20 mouse cellular contexts compared by ENCODE assay signal in the genomic region with DNA sequence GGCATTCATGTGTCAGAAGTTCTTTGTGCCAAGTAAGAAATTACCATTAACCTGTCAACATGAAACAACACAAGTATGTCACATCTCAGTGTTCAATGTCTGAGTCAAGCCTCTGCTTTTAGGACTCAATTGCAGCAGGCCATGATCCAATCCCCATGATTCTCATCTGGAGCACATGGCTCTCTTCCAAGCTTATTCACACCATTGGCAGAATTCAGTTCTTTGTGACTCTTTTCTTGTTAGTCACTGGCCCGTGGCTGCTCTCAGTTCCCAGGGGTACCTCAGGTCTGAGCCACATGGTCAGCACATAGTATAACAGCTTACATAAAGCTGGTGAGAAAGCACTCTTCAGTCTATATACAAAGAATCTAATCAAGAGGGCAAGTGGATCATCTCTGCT.
"Had no signal": no experiment of that assay in that cellular context is flagged by ENCODE, and none has a peak within 500 bp of the region (broad histone marks: within the 10 kb centered on the region; RNA-seq: fewer than 3 reads in every experiment).

No protein-coding gene starts in this region.

- H3K36me3 ChIP-seq: kidney, embryonic 15.5 days; limb, embryonic 12.5 days; limb, embryonic 15.5 days; midbrain, embryonic 13.5 days had no signal

- ATAC-seq: liver, postnatal 0 days; lung, postnatal 0 days; midbrain, embryonic 13.5 days; midbrain, embryonic 16.5 days had no signal

- H3K4me2 ChIP-seq: kidney, embryonic 15.5 days; limb, embryonic 12.5 days; limb, embryonic 15.5 days; liver, embryonic 11.5 days; lung, embryonic 14.5 days; midbrain, embryonic 13.5 days had no signal

- H3K9ac ChIP-seq: kidney, embryonic 15.5 days; limb, embryonic 12.5 days; limb, embryonic 15.5 days; liver, embryonic 14.5 days; liver, postnatal 0 days; lung, embryonic 14.5 days; midbrain, embryonic 13.5 days had no signal

- DNase-seq: kidney, adult 8-10 months; kidney, postnatal 10 days; kidney, postnatal 36 days; left cerebral cortex, postnatal 4 days; liver, postnatal 0 days; lung, embryonic 14.5 days; right cerebral cortex, postnatal 4 days; thymus, adult 2 months; thymus, postnatal 14 days; thymus, postnatal 4 days had no signal

- H3K9me3 ChIP-seq: kidney, embryonic 15.5 days; limb, embryonic 12.5 days; limb, embryonic 15.5 days; midbrain, embryonic 13.5 days had no signal

- H3K4me3 ChIP-seq: kidney, embryonic 15.5 days; limb, embryonic 12.5 days; limb, embryonic 15.5 days; midbrain, embryonic 13.5 days had no signal

- H3K27me3 ChIP-seq: kidney, embryonic 15.5 days; limb, embryonic 12.5 days; limb, embryonic 15.5 days; midbrain, embryonic 13.5 days had no signal

- H3K4me1 ChIP-seq: kidney, embryonic 15.5 days; limb, embryonic 12.5 days; limb, embryonic 15.5 days; midbrain, embryonic 13.5 days had no signal

- H3K27ac ChIP-seq: kidney, embryonic 15.5 days; limb, embryonic 12.5 days; limb, embryonic 15.5 days; liver, embryonic 14.5 days; macrophage; midbrain, embryonic 13.5 days; stomach, postnatal 0 days had no signal
